Mouse (Mus musculus): ENCODE results near the gene Dpm2.
A peak's percentile ranks its signal among the peaks of the same experiment; 100 is the strongest.

Dpm2 gene

DNA sequence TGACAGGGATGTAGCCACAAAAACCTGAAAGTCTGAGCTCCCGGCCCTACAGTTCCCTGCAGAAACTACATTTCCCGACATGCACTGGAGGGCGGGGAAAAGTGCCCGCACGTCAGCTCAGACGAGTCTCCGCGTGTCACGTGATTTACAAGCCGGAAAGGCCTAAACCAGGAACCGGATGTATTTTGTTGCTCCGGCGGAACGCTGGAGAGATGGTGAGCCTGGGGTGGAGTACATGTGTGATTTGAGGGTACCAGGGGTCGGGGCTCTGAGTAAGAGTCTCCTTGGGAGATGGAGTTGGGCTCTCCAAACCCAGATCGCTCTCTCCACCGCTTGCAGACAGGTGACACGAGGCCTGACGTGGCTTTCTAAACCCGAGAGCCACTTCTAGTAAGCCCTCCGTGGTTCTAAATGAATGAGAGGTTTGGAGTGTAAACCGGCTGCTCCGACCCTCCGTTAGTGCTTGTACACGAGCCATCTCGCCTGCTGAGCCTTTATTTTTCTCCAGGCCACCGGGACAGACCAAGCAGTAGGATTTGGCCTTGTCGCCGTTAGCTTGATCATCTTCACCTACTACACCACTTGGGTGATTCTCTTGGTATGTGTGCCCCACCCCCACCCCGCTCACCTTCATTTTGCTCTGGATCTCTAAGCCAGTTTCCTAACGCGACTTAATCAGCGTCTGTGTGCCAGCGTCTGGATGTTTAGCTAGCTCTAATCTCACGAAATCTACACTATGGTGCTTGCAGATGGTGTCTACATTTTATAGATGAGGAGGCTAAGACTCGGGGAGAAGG lies at the start of gene Dpm2:
Dpm2 (plus strand) TSS at position 161 of the 797 bp plus-strand sequence.
- peak; percentile 95 for DNase-seq

- no peak for DNase-seq
Measured at GRCm38 (mm10) chr2:32524536-32525031, 46.1 kb upstream of the Dpm2 start.

GRCm38 (mm10) chr2:32525816-32526215 lies 44.8 kb upstream of the Dpm2 start:
- no peak for DNase-seq

GRCm38 (mm10) chr2:32527468-32527966 lies 43.1 kb upstream of the Dpm2 start:
- DNase-seq: peak; percentile 49

GRCm38 (mm10) chr2:32528326-32528725 lies 42.3 kb upstream of the Dpm2 start:
- DNase-seq: no peak

GRCm38 (mm10) chr2:32530479-32530878 lies 40.2 kb upstream of the Dpm2 start:
- no peak for DNase-seq

- DNase-seq: no peak
Measured at GRCm38 (mm10) chr2:32533163-32533562, 37.5 kb upstream of the Dpm2 start.

DNA sequence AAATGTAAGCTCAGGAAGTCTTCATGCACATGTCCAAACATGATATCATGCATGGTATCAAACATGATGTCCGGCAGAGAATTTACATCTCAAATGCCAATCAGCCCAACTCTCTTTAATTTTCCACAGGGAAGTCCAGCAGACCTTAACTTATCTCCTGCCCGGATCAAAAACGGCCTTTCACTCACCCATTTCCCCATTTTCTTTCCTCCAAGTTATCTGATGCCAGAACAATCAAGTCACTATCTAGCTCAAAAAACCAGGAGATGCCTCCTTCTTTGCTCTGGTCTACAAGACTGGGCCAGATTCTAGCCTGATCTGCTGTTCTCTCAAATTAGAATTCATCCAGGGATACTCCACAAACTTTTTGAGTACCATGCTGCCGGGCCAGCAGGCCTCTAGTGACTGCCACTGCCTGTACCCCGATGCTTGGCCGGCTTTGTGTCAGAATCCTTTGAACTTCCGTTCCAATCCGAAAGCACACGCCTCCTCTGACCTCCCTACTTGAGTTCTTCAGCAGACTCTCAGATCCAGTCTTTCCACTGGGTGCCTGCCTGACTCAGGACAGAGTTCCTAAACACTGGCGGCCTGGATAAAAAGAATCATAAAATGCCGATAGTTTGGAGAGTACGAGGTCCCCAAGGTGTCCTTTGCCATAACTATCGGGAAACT lies 36.5 kb upstream of the Dpm2 start:
- DNase-seq: peak; percentile 76

GRCm38 (mm10) chr2:32534733-32535471 lies 35.8 kb upstream of the Dpm2 start, which contains the start of gene Fam102a:
Fam102a (plus strand) TSS chr2:32535332.
- peak; percentile 99 for DNase-seq

DNA sequence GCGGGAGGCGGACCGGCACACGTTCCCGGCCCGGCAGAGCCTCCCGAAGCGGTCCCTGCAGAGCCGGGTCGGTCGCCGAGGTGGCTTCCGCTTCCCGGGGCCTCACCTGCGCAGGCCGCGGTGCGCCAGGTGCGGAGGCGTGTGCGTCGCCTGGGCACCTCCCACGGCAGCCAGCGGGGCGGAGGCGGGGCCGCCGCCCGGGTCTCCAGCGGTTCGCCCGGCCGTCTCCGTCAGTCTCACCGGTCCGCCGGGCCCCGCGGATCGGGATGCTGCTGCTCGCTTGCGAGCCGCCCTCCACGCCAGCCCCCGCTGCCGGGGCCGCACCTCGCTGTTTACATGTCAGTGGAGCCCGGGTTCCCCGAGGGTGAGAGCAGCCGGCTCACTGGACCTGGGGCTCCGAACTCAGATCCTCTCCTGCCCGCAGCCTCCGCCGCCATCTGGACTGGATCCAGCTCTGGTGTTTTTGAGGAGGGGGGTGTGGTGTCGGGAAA lies 35.1 kb upstream of the Dpm2 start:
- DNase-seq: peak; percentile 53

DNA sequence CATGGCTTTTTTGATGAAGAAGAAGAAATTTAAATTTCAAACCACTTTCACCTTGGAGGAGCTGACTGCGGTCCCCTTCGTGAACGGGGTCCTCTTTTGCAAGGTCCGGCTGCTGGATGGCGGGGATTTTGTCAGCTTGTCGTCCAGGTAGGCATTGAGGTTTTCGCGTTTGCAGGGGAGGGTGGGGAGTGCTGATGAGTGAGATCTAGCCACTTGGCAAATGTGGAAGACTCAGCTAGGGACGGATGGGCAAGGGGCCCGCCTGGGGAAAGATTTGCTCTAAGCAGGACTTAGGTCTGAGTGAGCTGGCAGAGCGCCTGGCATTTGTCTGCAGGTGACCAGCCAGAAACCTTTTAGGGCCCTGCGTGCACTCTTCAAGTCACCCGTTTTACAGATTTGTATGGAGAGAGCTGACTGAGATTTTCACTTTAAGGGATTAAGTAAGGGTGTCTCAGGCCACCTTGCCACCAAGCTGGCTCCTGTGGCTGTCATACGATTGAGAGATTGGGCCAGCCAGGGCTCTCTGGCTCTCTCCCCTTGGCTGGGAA lies 34.5 kb upstream of the Dpm2 start:
- peak; percentile 44 for DNase-seq

DNA sequence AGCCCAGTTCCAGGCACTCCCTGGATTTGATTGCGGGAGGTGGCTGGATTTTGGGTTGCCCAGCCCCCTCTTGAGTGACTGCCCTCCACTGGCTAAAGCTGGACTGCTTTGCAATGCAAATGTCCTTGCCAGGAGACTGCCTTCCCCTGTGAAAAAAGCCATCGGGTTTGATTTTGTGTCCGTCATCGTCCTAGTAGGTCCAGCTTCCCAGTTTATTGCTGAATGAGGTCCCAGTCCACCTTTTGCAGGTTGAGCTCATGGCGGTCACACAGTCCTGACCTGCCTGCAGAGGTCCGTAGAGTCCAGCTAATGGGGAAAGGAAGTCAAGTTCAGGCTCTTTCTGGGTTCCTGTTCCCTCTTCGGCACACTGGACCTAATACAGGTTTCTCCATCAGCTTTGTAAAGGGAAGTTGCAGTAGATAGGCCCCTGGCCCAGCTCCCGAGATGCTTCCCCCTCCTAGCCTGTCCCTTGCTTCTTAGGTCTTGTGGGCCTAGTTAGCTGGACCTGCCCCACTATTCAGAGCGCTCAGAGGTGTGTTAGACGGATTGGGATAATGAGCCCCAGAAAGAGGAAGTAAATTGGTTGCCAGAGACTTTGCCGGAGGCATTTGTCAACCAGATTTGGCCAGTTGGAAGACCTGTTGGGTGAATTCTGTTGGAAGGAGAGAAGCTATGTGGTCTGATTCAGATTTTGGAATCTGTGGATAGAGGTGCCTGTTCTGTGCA lies 33.9 kb upstream of the Dpm2 start:
- DNase-seq: peak; percentile 67

DNA sequence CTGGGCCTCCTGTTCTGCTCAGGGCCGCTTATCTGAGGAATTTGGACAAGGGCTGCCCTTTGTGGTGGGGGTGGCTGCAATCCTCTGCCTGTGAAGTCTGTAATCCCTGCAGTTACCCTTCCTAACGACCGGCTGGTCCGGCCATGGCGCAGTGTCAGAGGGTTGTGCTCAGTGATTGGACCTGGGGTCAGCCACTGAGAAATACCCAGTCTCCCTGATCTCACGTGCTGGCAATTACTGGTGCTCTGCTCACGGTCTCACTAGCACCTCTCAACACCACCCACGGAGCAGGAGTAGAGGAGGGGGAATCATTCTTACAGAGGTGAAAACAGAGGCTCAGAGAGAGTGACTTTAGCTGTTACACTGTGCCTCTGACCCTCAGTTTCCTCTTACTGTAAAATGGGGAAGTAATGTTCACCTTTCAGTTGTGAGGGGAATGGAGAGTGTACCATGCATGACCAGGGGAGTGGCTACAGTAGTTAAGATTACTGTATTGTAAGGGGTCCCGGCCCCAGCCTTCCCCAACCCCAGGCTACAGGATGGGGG lies 33.2 kb upstream of the Dpm2 start:
- DNase-seq: peak; percentile 63

DNA sequence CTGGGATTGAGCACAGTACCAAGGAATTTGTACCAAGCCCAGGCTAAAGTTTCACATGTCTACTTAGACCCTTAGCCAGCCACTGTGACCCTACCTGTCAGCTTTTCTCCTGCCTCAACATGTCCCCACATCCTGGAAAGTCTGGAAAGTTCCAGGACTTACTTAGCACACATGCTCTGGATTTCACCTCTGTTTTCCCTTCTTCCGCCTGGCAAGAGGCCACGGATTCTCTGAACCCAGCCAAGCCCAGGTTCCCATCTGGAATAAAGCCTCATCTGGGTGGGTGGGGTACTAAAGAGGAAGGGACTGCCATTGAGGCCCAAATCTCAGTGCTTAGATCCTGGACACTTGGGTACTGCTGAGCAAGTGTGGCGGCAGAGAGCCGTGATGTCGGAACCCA lies 32.7 kb upstream of the Dpm2 start:
- DNase-seq: no peak

- DNase-seq: peak; percentile 58
Measured at GRCm38 (mm10) chr2:32538461-32538860, 32.2 kb upstream of the Dpm2 start.

DNA sequence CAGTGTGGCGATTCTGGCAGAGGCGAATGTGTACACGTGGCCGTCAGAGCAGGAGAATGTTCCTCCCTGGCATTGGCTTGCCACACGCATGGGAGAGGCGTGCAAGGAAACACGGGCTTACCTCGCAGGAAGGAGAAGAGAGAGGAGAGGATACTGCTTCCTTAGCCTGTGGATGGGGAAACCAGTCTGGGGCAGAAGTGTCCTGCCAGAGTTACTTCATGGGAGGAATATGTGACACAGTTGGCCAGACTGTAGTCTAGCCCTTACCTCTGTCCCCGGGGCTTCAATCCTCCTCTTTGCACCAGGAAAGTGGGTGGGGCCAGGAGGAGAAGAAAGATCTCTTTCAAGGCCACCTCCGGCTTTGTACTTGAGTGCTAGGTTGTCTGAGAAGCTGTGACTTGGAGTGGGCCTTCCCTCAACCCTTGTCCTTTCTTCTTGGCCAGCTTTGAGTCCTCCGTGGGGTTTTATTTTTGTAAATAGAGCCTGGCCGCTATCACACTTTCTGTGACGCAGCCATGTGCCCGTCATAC lies 31.1 kb upstream of the Dpm2 start:
- no peak for DNase-seq

DNA sequence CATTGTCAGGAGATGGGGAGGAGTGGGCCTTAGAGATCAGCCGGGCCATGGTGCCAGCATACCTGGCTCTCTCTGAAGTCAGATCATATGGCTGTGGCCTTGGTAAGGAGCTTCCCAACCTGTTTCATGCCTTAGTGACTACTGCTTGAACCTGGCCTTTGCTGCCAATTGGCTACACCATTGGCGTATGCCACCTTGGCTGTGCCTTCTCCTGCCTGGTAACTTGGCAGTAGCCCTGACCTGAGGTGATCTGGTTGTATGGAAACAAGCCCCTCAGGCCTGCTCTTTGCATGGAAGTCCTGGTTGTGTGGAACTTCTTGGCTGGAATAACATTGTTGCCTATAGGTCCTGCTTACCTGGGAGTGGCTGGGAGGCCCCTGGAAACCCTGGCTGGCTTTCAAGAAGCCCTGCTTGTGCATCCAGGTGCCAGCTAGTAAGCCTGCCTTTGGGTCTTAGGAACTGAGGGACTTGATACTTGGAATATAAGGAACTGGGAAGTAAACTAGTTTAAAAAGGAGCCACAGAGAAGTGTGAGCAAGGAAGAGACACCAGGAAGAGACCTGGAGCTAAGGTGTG lies 29.2 kb upstream of the Dpm2 start:
- no peak for DNase-seq

DNA sequence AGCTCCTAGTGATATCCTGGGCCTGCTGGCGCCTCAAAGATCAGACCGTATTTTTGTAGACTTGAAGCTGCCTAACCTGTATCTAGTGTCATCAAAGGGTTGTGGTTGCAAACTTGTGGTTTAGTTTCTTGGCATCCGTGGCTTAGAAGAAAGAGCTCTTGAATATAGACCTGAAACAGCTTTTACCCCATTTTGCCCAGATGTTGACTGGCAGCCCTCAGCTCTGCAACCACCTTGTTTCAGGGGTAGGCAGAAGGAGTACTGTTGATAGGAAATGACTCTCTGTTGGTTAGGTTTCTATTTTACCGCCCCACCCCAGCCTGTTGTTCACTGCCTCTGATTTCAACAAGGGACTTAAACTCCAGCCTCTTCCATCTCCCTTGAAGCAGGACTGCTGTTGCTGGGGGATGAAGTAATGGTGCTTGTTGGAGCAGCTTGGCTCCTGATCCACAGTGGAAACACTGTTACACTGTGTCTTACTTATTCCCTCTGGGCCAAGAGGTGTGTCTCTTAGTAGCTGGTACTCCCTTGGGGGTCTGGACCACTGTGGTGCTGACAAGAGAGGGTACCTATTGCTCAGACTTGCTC lies 28.6 kb upstream of the Dpm2 start:
- no peak for DNase-seq

- no peak for DNase-seq
Measured at GRCm38 (mm10) chr2:32543031-32543449, 27.6 kb upstream of the Dpm2 start.

DNA sequence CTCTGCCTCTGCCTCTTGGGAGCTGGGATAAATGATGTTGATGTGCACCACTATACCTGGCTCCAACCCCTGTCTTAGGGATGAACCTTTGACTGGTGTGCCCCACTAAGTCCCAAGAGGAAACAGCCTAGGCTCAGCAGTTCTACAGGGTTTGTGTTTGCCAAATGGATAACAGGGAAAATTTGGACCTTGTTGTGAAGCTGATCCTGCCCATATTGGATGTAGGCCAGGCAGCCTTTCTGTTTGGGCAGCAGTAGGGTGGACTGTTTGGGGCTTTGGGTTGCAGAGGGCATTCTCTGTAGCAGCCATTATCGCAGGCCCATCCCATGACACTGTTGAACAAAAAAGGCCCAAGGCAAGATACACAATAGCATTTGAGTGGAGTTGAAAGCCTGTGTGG lies 23.7 kb upstream of the Dpm2 start:
- no peak for DNase-seq

DNA sequence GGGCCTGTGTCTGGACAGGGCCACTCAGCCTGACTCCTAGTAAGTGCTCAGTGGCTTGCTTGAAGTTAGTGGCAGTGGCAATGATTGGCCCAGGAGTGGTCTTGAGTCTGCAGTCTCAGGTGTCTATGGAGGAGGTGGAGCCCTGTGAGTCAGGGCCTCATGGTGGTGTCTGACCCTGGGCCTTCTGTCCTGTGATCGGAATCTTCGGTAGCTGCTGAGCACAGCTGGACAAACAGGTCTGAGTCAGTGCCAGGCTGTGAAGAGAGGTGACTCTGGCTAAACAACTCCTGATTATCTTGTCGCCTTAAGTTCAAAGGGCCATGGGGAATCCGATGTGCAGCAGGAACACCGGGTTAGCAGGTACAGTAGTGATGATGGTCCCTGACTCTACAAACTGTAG lies 23.3 kb upstream of the Dpm2 start:
- DNase-seq: no peak

Data from retina, postnatal 1 day (tissue).